Mouse (Mus musculus) bone marrow macrophage, adult 2 months (primary cell): ENCODE measurements at regions not wholly inside any gene's neighbourhood (a gene's known extent, or its start where the extent isn't known, plus 50 kb on each side); places are given as distances from the start of the nearest gene placed in this dataset.

ENCODE experiments used
- CTCF ChIP-seq: IDR thresholded peaks from 2 replicates; pipeline ENCODE4 v1.5.1; 2012; ENCODE audit warnings: low read depth, mild to moderate bottlenecking, low read length, moderate library complexity
- POLR2A ChIP-seq: IDR thresholded peaks from 2 replicates; pipeline ENCODE4 v1.6.1; 2012; ENCODE audit warnings: mild to moderate bottlenecking, low read depth, low read length, borderline replicate concordance

DNA sequence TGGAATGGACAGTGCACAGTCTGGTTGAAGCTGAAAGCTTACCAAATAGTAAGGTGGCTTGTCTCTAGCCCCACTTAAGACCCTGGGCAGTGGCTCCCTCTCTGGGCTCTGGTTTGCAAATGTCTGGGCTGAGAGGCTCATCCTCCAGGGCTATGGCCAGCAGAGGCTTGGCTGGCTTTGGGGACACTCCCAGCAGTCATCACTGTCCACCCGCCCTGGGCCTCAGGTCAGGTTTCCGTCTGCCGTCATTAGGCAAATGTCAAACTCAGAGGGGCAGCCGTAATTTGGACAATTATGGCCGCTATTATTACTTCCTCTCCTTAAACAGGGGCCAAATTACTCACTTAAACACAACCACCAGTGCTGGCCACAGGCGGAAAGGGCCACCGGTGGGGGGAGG is 83.5 kb downstream of the Barx1 start:
- TF ChIP-seq CTCF (no peak), POLR2A (no peak)
